Mouse (Mus musculus) erythroblast, embryonic 14.5 days (primary cell): ENCODE results near the gene 2210011C24Rik.

Source experiments
- GATA1 ChIP-seq: IDR thresholded peaks from 2 replicates; pipeline ENCODE4 v1.6.1; 2012; ENCODE audit warnings: low read length, inconsistent platforms, mixed read lengths
- TAL1 ChIP-seq: IDR thresholded peaks from 3 replicates; pipeline ENCODE4 v1.6.1; 2012; ENCODE audit warnings: low read length, inconsistent platforms, mixed read lengths

DNA sequence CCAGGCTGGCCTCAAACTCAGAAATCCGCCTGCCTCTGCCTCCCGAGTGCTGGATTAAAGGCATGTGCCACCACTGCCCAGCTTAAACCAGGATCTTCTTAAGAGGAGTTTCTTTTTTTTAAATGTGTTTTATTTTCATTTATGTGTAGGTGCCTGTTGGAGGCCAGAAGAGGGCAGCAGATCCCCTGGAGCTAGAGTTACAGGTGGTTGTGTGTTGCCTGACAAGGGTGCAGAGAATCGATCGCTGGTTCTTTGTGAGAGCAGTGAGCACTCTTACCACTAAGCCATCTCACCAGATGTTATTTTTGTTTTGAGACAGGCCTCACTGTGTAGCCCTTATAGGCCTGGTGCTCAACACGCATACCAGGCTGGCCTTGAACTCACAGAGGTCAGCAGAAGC, 3.9 kb upstream of the 2210011C24Rik start:
- TF ChIP-seq GATA1, result no peak
- TF ChIP-seq TAL1, result no peak
